Mouse (Mus musculus): Measurements from ENCODE around the gene Acer1. TPM values are rescaled to one million over a fixed set of nuclear protein-coding genes. Genes with fewer than 3 reads are reported as not detected.

Gene Acer1
- polyA plus RNA-seq (2012; ENCODE audit: insufficient read depth, insufficient read length, missing spikeins) = not detected in 2 replicates

GRCm38 (mm10) chr17:56982013-56982412 is at the start of gene Acer1:
Acer1 (minus strand) TSS chr17:56982126.
- H3K27ac ChIP-seq (replicated peaks; ENCODE audit: low read depth, low read length) = no peak within 1 kb of the TSS
- H3K4me1 ChIP-seq (ENCODE audit: control insufficient read depth, insufficient read depth, insufficient read length, low read length) = no peaks in the 10 kb centered on the region
- H3K4me3 ChIP-seq (ENCODE audit: insufficient read depth, low read depth, low read length) = no peak within 1 kb of the TSS

GRCm38 (mm10) chr17:57030931-57031660 is 49.2 kb upstream of the Acer1 start, which contains the start of gene Khsrp:
Khsrp (minus strand) TSS chr17:57031522.
- H3K4me1 ChIP-seq (ENCODE audit: control insufficient read depth, insufficient read depth, insufficient read length, low read length) = peaks cover 8% of the 10 kb centered on the region; the same call in 1 of the 2 replicates
- H3K4me3 ChIP-seq (ENCODE audit: insufficient read depth, low read depth, low read length) = peak within 1 kb of the TSS; percentile 73
- peak within 1 kb of the TSS; percentile 76 for H3K27ac ChIP-seq (replicated peaks; ENCODE audit: low read depth, low read length)

GRCm38 (mm10) chr17:57029691-57030090 is 47.8 kb upstream of the Acer1 start:
- Histone ChIP-seq H3K4me3 (ENCODE audit: insufficient read depth, low read depth, low read length) (peak overlapping the region; percentile 73), H3K27ac (replicated peaks; ENCODE audit: low read depth, low read length) (no peak overlapping the region), H3K4me1 (ENCODE audit: control insufficient read depth, insufficient read depth, insufficient read length, low read length) (peaks cover 8% of the 10 kb centered on the region; the same call in 1 of the 2 replicates)

- H3K4me1 ChIP-seq (ENCODE audit: control insufficient read depth, insufficient read depth, insufficient read length, low read length) = peaks cover 6% of the 10 kb centered on the region; the same call in 1 of the 2 replicates
- H3K4me3 ChIP-seq (ENCODE audit: insufficient read depth, low read depth, low read length) = no peak overlapping the region
- no peak overlapping the region for H3K27ac ChIP-seq (replicated peaks; ENCODE audit: low read depth, low read length)
Observed at GRCm38 (mm10) chr17:57027471-57027870, 45.5 kb upstream of the Acer1 start.

GRCm38 (mm10) chr17:57020960-57021359 is 39.0 kb upstream of the Acer1 start:
- H3K27ac ChIP-seq (replicated peaks; ENCODE audit: low read depth, low read length) = no peak overlapping the region
- no peaks in the 10 kb centered on the region for H3K4me1 ChIP-seq (ENCODE audit: control insufficient read depth, insufficient read depth, insufficient read length, low read length)
- no peak overlapping the region for H3K4me3 ChIP-seq (ENCODE audit: insufficient read depth, low read depth, low read length)

- Histone ChIP-seq H3K27ac (replicated peaks; ENCODE audit: low read depth, low read length) (no peak overlapping the region), H3K4me3 (ENCODE audit: insufficient read depth, low read depth, low read length) (no peak overlapping the region), H3K4me1 (ENCODE audit: control insufficient read depth, insufficient read depth, insufficient read length, low read length) (no peaks in the 10 kb centered on the region)
Observed at GRCm38 (mm10) chr17:57019693-57020092, 37.8 kb upstream of the Acer1 start.

GRCm38 (mm10) chr17:57012245-57012795 is 30.4 kb upstream of the Acer1 start:
- no peaks in the 10 kb centered on the region for H3K4me1 ChIP-seq (ENCODE audit: control insufficient read depth, insufficient read depth, insufficient read length, low read length)
- H3K4me3 ChIP-seq (ENCODE audit: insufficient read depth, low read depth, low read length) = peak overlapping the region; percentile 68
- no peak overlapping the region for H3K27ac ChIP-seq (replicated peaks; ENCODE audit: low read depth, low read length)

GRCm38 (mm10) chr17:57011236-57012141 is 29.6 kb upstream of the Acer1 start, which contains the start of the genes Gtf2f1 and Gm17949:
Gtf2f1 (minus strand) TSS chr17:57011288.
Gm17949 (plus strand) TSS chr17:57011469.
- Histone ChIP-seq H3K4me1 (ENCODE audit: control insufficient read depth, insufficient read depth, insufficient read length, low read length) (no peaks in the 10 kb centered on the region), H3K4me3 (ENCODE audit: insufficient read depth, low read depth, low read length) (peak within 1 kb of the TSS; percentile 84), H3K27ac (replicated peaks; ENCODE audit: low read depth, low read length) (peak within 1 kb of the TSS; percentile 63)

- Histone ChIP-seq H3K4me1 (ENCODE audit: control insufficient read depth, insufficient read depth, insufficient read length, low read length) (no peaks in the 10 kb centered on the region), H3K4me3 (ENCODE audit: insufficient read depth, low read depth, low read length) (peak overlapping the region; percentile 84), H3K27ac (replicated peaks; ENCODE audit: low read depth, low read length) (peak overlapping the region; percentile 63)
Observed at GRCm38 (mm10) chr17:57010911-57011235, 28.9 kb upstream of the Acer1 start.

GRCm38 (mm10) chr17:57007137-57007905 is 25.4 kb upstream of the Acer1 start:
- Histone ChIP-seq H3K27ac (replicated peaks; ENCODE audit: low read depth, low read length) (no peak overlapping the region), H3K4me1 (ENCODE audit: control insufficient read depth, insufficient read depth, insufficient read length, low read length) (no peaks in the 10 kb centered on the region), H3K4me3 (ENCODE audit: insufficient read depth, low read depth, low read length) (no peak overlapping the region)

- H3K4me3 ChIP-seq (ENCODE audit: insufficient read depth, low read depth, low read length) = no peak overlapping the region
- no peak overlapping the region for H3K27ac ChIP-seq (replicated peaks; ENCODE audit: low read depth, low read length)
- no peaks in the 10 kb centered on the region for H3K4me1 ChIP-seq (ENCODE audit: control insufficient read depth, insufficient read depth, insufficient read length, low read length)
Observed at GRCm38 (mm10) chr17:57003994-57004393, 22.1 kb upstream of the Acer1 start.

GRCm38 (mm10) chr17:57001228-57001627 is 19.3 kb upstream of the Acer1 start:
- no peak overlapping the region for H3K4me3 ChIP-seq (ENCODE audit: insufficient read depth, low read depth, low read length)
- no peak overlapping the region for H3K27ac ChIP-seq (replicated peaks; ENCODE audit: low read depth, low read length)
- no peaks in the 10 kb centered on the region for H3K4me1 ChIP-seq (ENCODE audit: control insufficient read depth, insufficient read depth, insufficient read length, low read length)

- Histone ChIP-seq H3K27ac (replicated peaks; ENCODE audit: low read depth, low read length) (no peak within 1 kb of the TSS), H3K4me3 (ENCODE audit: insufficient read depth, low read depth, low read length) (no peak within 1 kb of the TSS), H3K4me1 (ENCODE audit: control insufficient read depth, insufficient read depth, insufficient read length, low read length) (no peaks in the 10 kb centered on the region)
Observed at GRCm38 (mm10) chr17:56999968-57000609, 18.2 kb upstream of the Acer1 start, which contains the start of gene Pspn. Pspn (minus strand) TSS chr17:57000018.

- Histone ChIP-seq H3K27ac (replicated peaks; ENCODE audit: low read depth, low read length) (no peak overlapping the region), H3K4me3 (ENCODE audit: insufficient read depth, low read depth, low read length) (no peak overlapping the region)
Observed at GRCm38 (mm10) chr17:56999414-56999813, 17.5 kb upstream of the Acer1 start.

More at GRCm38 (mm10) chr17:56999414-56999813, 17.5 kb upstream of the Acer1 start:
- no peaks in the 10 kb centered on the region for H3K4me1 ChIP-seq (ENCODE audit: control insufficient read depth, insufficient read depth, insufficient read length, low read length)

Data from brown adipose tissue, adult 24 weeks (tissue).